Comparison of ENCODE assay signal across 28 mouse cellular contexts in the genomic region with DNA sequence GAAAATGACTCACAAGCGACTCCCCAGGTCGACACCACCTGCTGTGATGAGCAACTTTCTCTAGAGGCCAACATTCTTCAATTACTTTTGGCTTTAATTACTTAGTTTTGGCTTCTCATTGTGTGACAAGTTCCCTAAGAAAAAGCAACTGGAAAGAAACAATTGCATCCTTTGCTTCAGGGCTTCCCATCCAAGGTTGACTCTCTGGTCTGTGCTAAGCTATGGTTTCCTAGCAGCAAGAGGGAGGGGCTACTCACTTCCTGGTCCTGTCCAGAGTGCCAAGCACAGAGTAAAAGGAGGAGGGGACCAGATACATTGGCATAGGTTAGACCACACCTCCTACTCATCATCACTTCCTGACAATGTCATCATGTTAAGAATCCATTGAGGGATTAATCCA.
DNase-seq lines count a peak whose midpoint lies in the region; ATAC-seq and TF ChIP-seq lines count a peak whose summit lies in the region.
"Had no signal": no experiment of that assay in that cellular context is flagged by ENCODE, and none has a peak within 500 bp of the region (broad histone marks: within the 10 kb centered on the region; RNA-seq: fewer than 3 reads in every experiment).

No protein-coding gene starts in this region.

- no peak for TF ChIP-seq CTCF in small intestine, adult 2 months (IDR thresholded peaks at IDR 0.05; ENCODE audit: extremely low read depth, insufficient read length, insufficient replicate concordance, low read depth, low read length)

- no peak overlapping the region for H3K4me3 ChIP-seq in small intestine, adult 2 months (ENCODE audit: low read depth, low read length)
- H3K4me3 ChIP-seq: embryonic facial prominence, embryonic 13.5 days; embryonic facial prominence, embryonic 15.5 days; forebrain, embryonic 13.5 days; forebrain, embryonic 15.5 days had no signal

- peaks cover 7% of the 10 kb centered on the region; the same call in 1 of the 2 replicates for H3K4me1 ChIP-seq in small intestine, adult 2 months (ENCODE audit: control insufficient read depth, insufficient read depth, insufficient read length, low read length)
- H3K4me1 ChIP-seq: embryonic facial prominence, embryonic 13.5 days; embryonic facial prominence, embryonic 15.5 days; forebrain, embryonic 13.5 days; forebrain, embryonic 15.5 days had no signal

- TF ChIP-seq POLR2A in small intestine, adult 2 months (IDR thresholded peaks at IDR 0.05; ENCODE audit: low read depth, low read length): no peak

- H3K27me3 ChIP-seq in small intestine, adult 2 months (ENCODE audit: control insufficient read depth, insufficient read depth, low read length): no peaks in the 10 kb centered on the region
- H3K27me3 ChIP-seq: CH12.LX; embryonic facial prominence, embryonic 13.5 days; embryonic facial prominence, embryonic 15.5 days; forebrain, embryonic 13.5 days; forebrain, embryonic 15.5 days; Patski had no signal

- DNase-seq in heart, adult 11 months: peak; percentile 54
- DNase-seq in heart, postnatal 14 days: no peak
- peak; percentile 64 for DNase-seq in R1 (ENCODE audit: low read depth, low spot score)
- no peak for DNase-seq in left cerebral cortex, postnatal 10 days (ENCODE audit: extremely low spot score in 1 of 2, low spot score in 2 of 2)
- DNase-seq in thymus, postnatal 25 days: no peak
- DNase-seq in urinary bladder, adult 2 months (ENCODE audit: low spot score): no peak
- DNase-seq: adrenal gland, adult 2 months; adrenal gland, postnatal 10 days; adrenal gland, postnatal 25 days; B cell, adult 2 months; cerebellum, adult 11 months; cerebellum, adult 18-20 months; cerebellum, adult 8-10 months; cerebellum, adult 9-11 months; cerebellum, postnatal 14 days; cerebellum, postnatal 36 days; embryo, embryonic 11 days; forebrain, postnatal 0 days had no signal

- H3K36me3 ChIP-seq in small intestine, adult 2 months (ENCODE audit: control insufficient read depth, insufficient read depth, low read length): no peaks in the 10 kb centered on the region
- H3K36me3 ChIP-seq: embryonic facial prominence, embryonic 13.5 days; embryonic facial prominence, embryonic 15.5 days; forebrain, embryonic 15.5 days; G1E had no signal

- intact Hi-C loops in heart, postnatal 14 days (cut with DNase I): no loop called here
- intact Hi-C loops in left cerebral cortex, postnatal 10 days (cut with DNase I): no loop called here

- 89% methylated on average over 2 of the region's 2 CpGs for WGBS in small intestine, adult 2 months

- ATAC-seq in megakaryocyte progenitor cell, adult 5-6 weeks (replicated peaks; ENCODE audit: poor library complexity): 0 out of 2 replicates have a peak, but pooled peaks have one; percentile 34
- ATAC-seq: CD4-positive, CD25-positive, alpha-beta regulatory T cell, adult 4 months; forebrain, embryonic 13.5 days; forebrain, embryonic 15.5 days; forebrain, postnatal 0 days; Patski had no signal

- H3K27ac ChIP-seq in small intestine, adult 2 months (ENCODE audit: insufficient read depth, low read depth, low read length): peak overlapping the region; percentile 66; the same call in 1 of the 2 replicates
- H3K27ac ChIP-seq: embryonic facial prominence, embryonic 13.5 days; forebrain, embryonic 13.5 days; forebrain, embryonic 15.5 days had no signal

Comparison
In these comparisons a context has a peak if more than half of its experiments do, and no peak if none do; other contexts are left out.
1. DNase-seq: peak in heart, adult 11 months (single experiment) and R1 (single experiment); none in heart, postnatal 14 days (0 of 2), left cerebral cortex, postnatal 10 days (0 of 2), thymus, postnatal 25 days (single experiment) and urinary bladder, adult 2 months (single experiment).